Mouse (Mus musculus): Measurements from ENCODE around the gene Fmo5. TPM values are rescaled to one million over a fixed set of nuclear protein-coding genes. Genes with fewer than 3 reads are reported as not detected.
A peak's percentile ranks its signal among the peaks of the same experiment; 100 is the strongest.

The Fmo5 gene
- polyA plus RNA-seq, 1 experiment from 2014 or later = 0.94 TPM

DNA sequence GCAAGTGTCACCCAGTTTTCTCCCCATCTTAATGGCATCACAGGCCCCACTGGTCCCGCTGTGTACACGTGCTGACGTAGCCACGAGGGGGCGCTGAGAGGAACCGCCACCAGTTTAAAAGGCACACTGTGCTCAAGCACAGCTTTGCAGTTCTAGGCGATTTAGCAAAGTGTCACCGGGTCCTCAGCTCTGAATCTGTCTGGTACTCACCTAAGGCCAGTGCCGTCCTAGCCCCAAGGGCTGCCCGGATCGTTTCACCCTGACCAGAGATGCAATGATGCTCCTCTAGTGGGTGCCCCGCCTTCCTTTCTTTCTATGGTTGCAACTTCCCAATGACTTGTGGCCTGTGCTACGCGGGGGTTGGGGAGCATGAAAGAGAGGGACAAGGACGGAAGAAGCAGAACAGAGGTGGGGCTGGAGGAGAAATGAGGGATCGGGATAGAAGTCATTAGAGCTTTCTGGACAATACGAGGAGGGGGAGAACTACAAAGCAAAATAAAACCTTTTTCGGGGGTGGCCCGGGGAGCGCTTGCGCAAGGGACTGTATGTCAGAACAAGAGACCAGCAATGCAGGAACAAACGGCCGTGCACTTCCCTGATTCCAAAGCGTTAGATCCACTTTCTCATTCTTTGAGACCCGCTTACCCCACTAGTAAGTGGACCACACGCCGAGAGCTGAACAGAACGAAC lies 52.2 kb downstream of the Fmo5 start:
- peak; percentile 82 for DNase-seq (ENCODE audit: low spot score)
- Histone ChIP-seq H3K4me3 (ENCODE audit: low read depth, low read length) (peak overlapping the region; percentile 25), H3K9ac (ENCODE audit: low read length) (peak overlapping the region; percentile 2; the same call in 1 of the 2 replicates), H3K4me2 (ENCODE audit: low read depth) (peak overlapping the region; percentile 50), H3K9me3 (ENCODE audit: control insufficient read depth, low read length) (no peaks in the 10 kb centered on the region), H3K4me1 (ENCODE audit: control insufficient read depth, insufficient read depth, low read length) (0 out of 2 replicates have a peak, but pooled peaks cover 5% of the 10 kb centered on the region), H3K36me3 (ENCODE audit: control insufficient read depth, insufficient read depth, low read length) (no peaks in the 10 kb centered on the region), H3K27ac (ENCODE audit: low read depth, low read length) (no peak overlapping the region), H3K27me3 (ENCODE audit: control insufficient read depth, insufficient read depth, low read length) (0 out of 2 replicates have a peak, but pooled peaks cover 7% of the 10 kb centered on the region)
- ATAC-seq (ENCODE audit: insufficient read depth, low FRiP score, low TSS enrichment) = peak; percentile 80
- 2% methylated on average over 28 of the region's 28 CpGs for WGBS

DNA sequence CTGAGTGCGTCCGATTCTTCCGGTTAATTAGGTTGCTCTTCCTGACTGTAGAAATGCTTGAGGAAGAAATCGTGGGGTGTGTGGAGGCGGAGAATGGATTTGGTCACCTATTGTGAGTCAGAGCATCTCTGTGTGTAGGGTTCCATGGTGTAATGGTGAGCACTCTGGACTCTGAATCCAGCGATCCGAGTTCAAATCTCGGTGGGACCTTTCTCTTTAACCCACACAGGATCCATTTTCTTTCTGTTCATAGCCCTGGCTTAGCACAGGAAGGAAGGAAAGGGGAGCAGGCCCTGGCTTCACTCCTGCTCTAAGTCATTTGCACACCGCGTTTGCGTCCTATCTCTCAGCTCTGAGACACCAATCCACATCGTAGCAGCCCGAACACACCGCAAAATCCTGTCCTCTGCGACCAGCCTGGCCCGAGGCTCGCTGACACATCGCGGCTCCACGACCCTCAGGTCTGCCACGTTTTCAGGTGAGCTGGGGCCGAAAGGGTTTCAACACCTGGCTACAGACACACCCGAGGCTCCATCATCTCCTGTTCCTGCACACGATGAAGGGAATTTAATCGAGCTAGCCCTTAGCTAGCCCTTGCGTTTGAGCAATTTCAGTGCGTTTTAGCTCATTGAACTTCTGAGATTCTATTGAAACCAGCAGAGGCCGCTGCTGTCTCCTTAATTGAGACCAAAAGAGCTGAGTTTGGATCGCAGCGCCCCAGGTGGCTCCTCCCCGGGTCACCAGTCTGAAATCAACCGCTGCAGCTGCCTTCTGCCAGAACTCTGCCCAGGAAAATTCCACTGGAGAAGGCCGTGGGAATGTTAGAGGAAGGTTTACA lies 52.9 kb downstream of the Fmo5 start:
- Histone ChIP-seq H3K27me3 (ENCODE audit: control insufficient read depth, insufficient read depth, low read length) (0 out of 2 replicates have a peak, but pooled peaks cover 7% of the 10 kb centered on the region), H3K36me3 (ENCODE audit: control insufficient read depth, insufficient read depth, low read length) (no peaks in the 10 kb centered on the region), H3K9me3 (ENCODE audit: control insufficient read depth, low read length) (no peaks in the 10 kb centered on the region), H3K9ac (ENCODE audit: low read length) (0 out of 2 replicates have a peak overlapping the region, but pooled peaks have one; percentile 15), H3K27ac (ENCODE audit: low read depth, low read length) (no peak overlapping the region), H3K4me3 (ENCODE audit: low read depth, low read length) (peak overlapping the region; percentile 25), H3K4me2 (ENCODE audit: low read depth) (peak overlapping the region; percentile 50), H3K4me1 (ENCODE audit: control insufficient read depth, insufficient read depth, low read length) (0 out of 2 replicates have a peak, but pooled peaks cover 5% of the 10 kb centered on the region)
- 2% methylated on average over 33 of the region's 33 CpGs for WGBS
- DNase-seq (ENCODE audit: low spot score) (peak; percentile 80), ATAC-seq (ENCODE audit: insufficient read depth, low FRiP score, low TSS enrichment) (peak; percentile 35; the same call in 1 of the 2 replicates)

DNA sequence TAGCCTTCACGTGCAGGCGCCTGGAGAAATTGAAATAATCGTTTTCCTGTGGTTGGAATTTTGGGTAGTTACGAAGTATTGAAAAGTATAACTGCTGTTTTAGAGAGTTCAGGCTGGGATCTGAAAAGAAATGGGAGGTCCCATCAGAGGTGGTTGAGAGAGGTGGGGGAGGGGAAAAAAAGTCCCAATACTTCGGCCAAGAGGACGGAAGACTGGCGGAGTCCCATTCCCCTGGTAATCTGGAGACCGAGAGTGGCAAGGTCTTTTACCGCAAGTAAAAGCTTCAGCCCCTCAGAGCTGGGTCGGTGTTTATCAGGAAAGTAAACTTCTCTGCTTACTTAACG lies 53.5 kb downstream of the Fmo5 start:
- H3K9ac ChIP-seq (ENCODE audit: low read length) = no peak overlapping the region
- WGBS = 2% methylated on average over 11 of the region's 11 CpGs
- peak; percentile 22 for DNase-seq (ENCODE audit: low spot score)

DNA sequence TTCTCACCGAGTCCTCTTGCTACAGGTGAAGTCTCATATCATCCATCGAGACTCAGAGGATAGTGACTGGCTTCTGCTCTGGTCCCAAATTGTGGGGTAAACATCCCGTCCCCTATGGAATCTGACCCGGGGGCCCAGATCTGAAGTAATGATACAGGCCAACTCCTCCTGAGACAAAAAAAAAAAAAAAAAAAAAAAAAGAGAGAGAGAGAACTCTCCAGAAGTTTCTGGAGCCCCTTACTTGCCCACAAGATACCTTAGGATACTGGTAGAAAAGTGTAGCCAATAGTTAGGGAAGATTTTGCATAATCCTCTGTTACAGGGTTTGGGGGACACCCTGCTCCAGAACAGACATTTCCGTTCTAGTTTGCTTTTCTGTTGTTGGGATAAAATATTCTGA lies 54.0 kb downstream of the Fmo5 start:
- Histone ChIP-seq H3K27ac (ENCODE audit: low read depth, low read length) (no peak overlapping the region), H3K4me2 (ENCODE audit: low read depth) (peak overlapping the region; percentile 50), H3K4me1 (ENCODE audit: control insufficient read depth, insufficient read depth, low read length) (0 out of 2 replicates have a peak, but pooled peaks cover 5% of the 10 kb centered on the region), H3K4me3 (ENCODE audit: low read depth, low read length) (no peak overlapping the region), H3K9ac (ENCODE audit: low read length) (no peak overlapping the region), H3K9me3 (ENCODE audit: control insufficient read depth, low read length) (no peaks in the 10 kb centered on the region), H3K27me3 (ENCODE audit: control insufficient read depth, insufficient read depth, low read length) (0 out of 2 replicates have a peak, but pooled peaks cover 7% of the 10 kb centered on the region), H3K36me3 (ENCODE audit: control insufficient read depth, insufficient read depth, low read length) (no peaks in the 10 kb centered on the region)
- WGBS = 33% methylated on average over 5 of the region's 5 CpGs
- no peak for DNase-seq (ENCODE audit: low spot score)
- ATAC-seq (ENCODE audit: insufficient read depth, low FRiP score, low TSS enrichment) = no peak

More for the DNA sequence above, 53.5 kb downstream of the Fmo5 start:
- 0 out of 2 replicates have a peak, but pooled peaks cover 5% of the 10 kb centered on the region for H3K4me1 ChIP-seq (ENCODE audit: control insufficient read depth, insufficient read depth, low read length)
- H3K27ac ChIP-seq (ENCODE audit: low read depth, low read length) = no peak overlapping the region
- ATAC-seq (ENCODE audit: insufficient read depth, low FRiP score, low TSS enrichment) = no peak
- H3K27me3 ChIP-seq (ENCODE audit: control insufficient read depth, insufficient read depth, low read length) = 0 out of 2 replicates have a peak, but pooled peaks cover 7% of the 10 kb centered on the region
- H3K36me3 ChIP-seq (ENCODE audit: control insufficient read depth, insufficient read depth, low read length) = no peaks in the 10 kb centered on the region
- peak overlapping the region; percentile 50 for H3K4me2 ChIP-seq (ENCODE audit: low read depth)
- peak overlapping the region; percentile 25; the same call in 1 of the 2 replicates for H3K4me3 ChIP-seq (ENCODE audit: low read depth, low read length)
- no peaks in the 10 kb centered on the region for H3K9me3 ChIP-seq (ENCODE audit: control insufficient read depth, low read length)

DNA sequence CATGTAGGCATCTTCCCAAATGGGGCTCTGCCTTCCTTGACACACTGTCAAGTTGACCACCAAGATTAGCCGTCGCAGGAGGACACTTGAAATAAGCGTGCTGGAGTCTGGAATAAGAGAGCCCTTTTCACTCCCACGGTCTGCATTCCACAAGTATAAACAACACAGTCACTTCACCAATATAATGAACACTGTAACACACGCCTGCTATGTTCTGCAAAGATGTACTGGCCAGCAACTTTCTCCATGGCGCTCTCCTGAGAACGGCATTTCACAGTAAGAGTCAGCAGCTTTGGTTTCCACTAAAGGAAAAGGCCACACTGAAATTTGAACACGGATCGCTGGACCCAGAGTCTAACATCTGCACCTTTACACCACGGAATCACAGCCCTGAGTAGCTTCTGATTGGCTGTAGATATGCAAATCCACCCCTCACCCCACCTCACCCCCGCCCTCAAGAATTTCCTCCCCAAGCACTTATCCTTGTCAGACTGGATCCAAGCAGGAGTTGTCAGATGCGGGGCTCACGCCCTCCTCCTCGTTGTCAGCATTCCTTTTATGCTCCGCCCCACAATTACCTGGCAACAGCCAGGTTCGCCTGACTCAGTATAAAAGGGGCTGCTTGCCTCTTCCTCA lies 55.1 kb downstream of the Fmo5 start:
- Histone ChIP-seq H3K4me1 (ENCODE audit: control insufficient read depth, insufficient read depth, low read length) (0 out of 2 replicates have a peak, but pooled peaks cover 5% of the 10 kb centered on the region), H3K9ac (ENCODE audit: low read length) (no peak overlapping the region), H3K4me3 (ENCODE audit: low read depth, low read length) (no peak overlapping the region), H3K36me3 (ENCODE audit: control insufficient read depth, insufficient read depth, low read length) (no peaks in the 10 kb centered on the region), H3K27me3 (ENCODE audit: control insufficient read depth, insufficient read depth, low read length) (0 out of 2 replicates have a peak, but pooled peaks cover 7% of the 10 kb centered on the region), H3K27ac (ENCODE audit: low read depth, low read length) (no peak overlapping the region), H3K4me2 (ENCODE audit: low read depth) (no peak overlapping the region), H3K9me3 (ENCODE audit: control insufficient read depth, low read length) (no peaks in the 10 kb centered on the region)
- 7% methylated on average over 16 of the region's 16 CpGs for WGBS
- no peak for ATAC-seq (ENCODE audit: insufficient read depth, low FRiP score, low TSS enrichment)
- peak; percentile 26 for DNase-seq (ENCODE audit: low spot score)

DNA sequence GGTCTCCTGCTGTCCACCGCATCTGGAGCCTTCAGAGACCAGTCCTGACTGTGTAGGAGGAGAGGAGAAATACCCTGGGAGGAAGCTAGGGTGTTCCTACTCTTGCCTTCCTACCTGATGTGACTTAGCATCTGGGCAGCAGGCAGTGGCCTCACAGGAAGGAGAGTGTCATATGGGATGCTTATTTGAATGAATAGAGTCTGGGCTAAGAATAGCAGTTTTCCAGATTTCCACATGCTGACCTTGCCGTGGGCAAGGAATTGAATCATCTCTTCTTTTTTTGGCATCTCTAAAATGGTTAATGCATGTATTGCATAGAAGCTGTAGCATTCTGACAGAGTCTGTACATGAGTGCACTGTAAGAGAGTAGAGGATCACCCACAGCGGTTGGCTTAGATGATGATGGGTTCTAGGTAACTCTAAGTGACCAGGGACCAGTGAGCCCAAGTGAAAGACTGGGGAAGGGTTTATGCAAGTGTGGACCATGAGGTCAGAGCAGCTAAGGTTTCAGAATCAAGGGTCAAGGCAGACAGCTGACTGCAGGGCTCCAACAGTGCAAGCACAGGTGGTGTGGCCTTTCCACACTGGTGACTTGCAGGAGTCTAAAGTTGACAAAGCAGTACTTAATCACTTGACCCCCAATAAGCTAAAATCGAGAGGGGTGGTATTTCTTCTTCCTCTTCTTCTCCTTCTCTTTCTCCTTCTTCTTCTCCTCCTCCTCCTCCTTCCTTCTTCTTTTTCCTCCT lies 57.9 kb downstream of the Fmo5 start:
- Histone ChIP-seq H3K9ac (ENCODE audit: low read length) (no peak overlapping the region), H3K4me3 (ENCODE audit: low read depth, low read length) (no peak overlapping the region), H3K4me1 (ENCODE audit: control insufficient read depth, insufficient read depth, low read length) (0 out of 2 replicates have a peak, but pooled peaks cover 5% of the 10 kb centered on the region), H3K27me3 (ENCODE audit: control insufficient read depth, insufficient read depth, low read length) (0 out of 2 replicates have a peak, but pooled peaks cover 7% of the 10 kb centered on the region), H3K36me3 (ENCODE audit: control insufficient read depth, insufficient read depth, low read length) (no peaks in the 10 kb centered on the region), H3K4me2 (ENCODE audit: low read depth) (no peak overlapping the region), H3K27ac (ENCODE audit: low read depth, low read length) (no peak overlapping the region), H3K9me3 (ENCODE audit: control insufficient read depth, low read length) (no peaks in the 10 kb centered on the region)
- ATAC-seq (ENCODE audit: insufficient read depth, low FRiP score, low TSS enrichment) (no peak), DNase-seq (ENCODE audit: low spot score) (no peak)
- WGBS = 81% methylated on average over 4 of the region's 4 CpGs

DNA sequence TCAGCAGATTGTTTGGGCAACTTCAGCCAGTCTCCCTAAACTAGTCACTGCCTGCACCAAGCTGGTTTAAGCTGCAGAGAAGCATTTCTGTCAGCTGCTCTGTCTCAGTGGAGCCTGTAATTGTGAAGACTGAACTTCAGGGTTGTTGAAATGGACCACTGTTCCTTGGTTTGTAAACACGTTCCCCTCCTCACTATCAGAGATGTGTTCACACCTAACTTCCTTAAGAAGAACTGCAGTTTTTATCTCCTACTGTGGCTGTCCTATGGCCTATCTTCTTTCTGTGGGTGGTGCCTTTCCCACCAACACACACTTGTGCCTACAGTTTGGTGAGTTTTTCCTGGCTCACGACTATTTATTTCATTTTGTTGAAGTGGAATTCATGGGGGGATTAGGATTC lies 60.7 kb downstream of the Fmo5 start:
- Histone ChIP-seq H3K27ac (ENCODE audit: low read depth, low read length) (no peak overlapping the region), H3K4me1 (ENCODE audit: control insufficient read depth, insufficient read depth, low read length) (no peaks in the 10 kb centered on the region), H3K36me3 (ENCODE audit: control insufficient read depth, insufficient read depth, low read length) (no peaks in the 10 kb centered on the region), H3K4me3 (ENCODE audit: low read depth, low read length) (no peak overlapping the region), H3K9ac (ENCODE audit: low read length) (no peak overlapping the region), H3K9me3 (ENCODE audit: control insufficient read depth, low read length) (no peaks in the 10 kb centered on the region), H3K4me2 (ENCODE audit: low read depth) (no peak overlapping the region), H3K27me3 (ENCODE audit: control insufficient read depth, insufficient read depth, low read length) (no peaks in the 10 kb centered on the region)
- DNase-seq (ENCODE audit: low spot score) = no peak
- no peak for ATAC-seq (ENCODE audit: insufficient read depth, low FRiP score, low TSS enrichment)
- 79% methylated on average over 2 of the region's 2 CpGs for WGBS

DNA sequence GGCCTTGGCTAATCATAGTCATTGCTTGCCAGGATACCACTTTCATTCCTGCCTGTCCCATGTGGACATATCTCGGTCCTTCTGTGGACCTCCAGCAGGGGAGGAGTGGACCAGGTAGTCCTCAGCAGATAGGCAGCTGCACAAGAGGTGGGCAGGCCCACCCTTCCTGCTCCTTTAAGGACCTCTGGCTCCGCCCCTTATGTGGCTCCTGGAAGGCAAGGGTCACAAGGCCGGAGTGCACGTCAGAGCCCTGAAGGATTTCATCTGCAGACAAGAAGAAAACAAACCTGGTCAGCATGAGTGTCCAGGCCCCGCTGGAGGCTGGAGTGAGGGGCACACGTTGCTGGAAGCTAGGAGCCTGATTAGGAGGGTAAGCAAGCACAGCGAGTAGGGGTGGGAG lies 62.0 kb downstream of the Fmo5 start:
- H3K36me3 ChIP-seq (ENCODE audit: control insufficient read depth, insufficient read depth, low read length) = no peaks in the 10 kb centered on the region
- H3K9ac ChIP-seq (ENCODE audit: low read length) = no peak overlapping the region
- no peak overlapping the region for H3K4me2 ChIP-seq (ENCODE audit: low read depth)
- H3K4me3 ChIP-seq (ENCODE audit: low read depth, low read length) = no peak overlapping the region
- H3K9me3 ChIP-seq (ENCODE audit: control insufficient read depth, low read length) = no peaks in the 10 kb centered on the region
- no peak overlapping the region for H3K27ac ChIP-seq (ENCODE audit: low read depth, low read length)
- H3K4me1 ChIP-seq (ENCODE audit: control insufficient read depth, insufficient read depth, low read length) = no peaks in the 10 kb centered on the region
- 75% methylated on average over 7 of the region's 7 CpGs for WGBS
- H3K27me3 ChIP-seq (ENCODE audit: control insufficient read depth, insufficient read depth, low read length) = no peaks in the 10 kb centered on the region
- ATAC-seq (ENCODE audit: insufficient read depth, low FRiP score, low TSS enrichment) (no peak), DNase-seq (ENCODE audit: low spot score) (no peak)
